Mouse (Mus musculus): ENCODE results near the gene Glmp. TPM values are rescaled to one million over a fixed set of nuclear protein-coding genes. Genes with fewer than 3 reads are reported as not detected.
"Not testable (repeated sequence)": the region's sequence is repeated elsewhere in the genome, so short reads cannot be mapped to it uniquely, and the experiment has no call there.

The Glmp gene
- total and polyA plus RNA-seq, 2 experiments from 2014 or later: 39.2 to 109 TPM

GRCm38 (mm10) chr3:88361612-88362313 is 36.9 kb downstream of the Glmp start:
- H3K9ac ChIP-seq (replicated peaks; ENCODE audit: low read length, poor library complexity, severe bottlenecking): no peak overlapping the region
- DNase-seq (ENCODE audit: low spot score): peak; percentile 19
- peak overlapping the region; percentile 43; the same call in 1 of the 2 replicates for H3K27ac ChIP-seq (ENCODE audit: low read depth, low read length)
- 82% methylated on average over 2 of the region's 2 CpGs for WGBS
- no peaks in the 10 kb centered on the region for H3K4me1 ChIP-seq (ENCODE audit: insufficient read depth, low read length)
- no peak overlapping the region for H3K4me2 ChIP-seq (ENCODE audit: low read depth, low read length, poor library complexity, severe bottlenecking)
- no peak overlapping the region for H3K4me3 ChIP-seq (ENCODE audit: low read depth, low read length)
- no peaks in the 10 kb centered on the region for H3K9me3 ChIP-seq (ENCODE audit: low read length)
- peaks cover 51% of the 10 kb centered on the region for H3K36me3 ChIP-seq (ENCODE audit: insufficient read depth, low read length)
- peak; percentile 47 for ATAC-seq (ENCODE audit: low FRiP score)
- no peaks in the 10 kb centered on the region for H3K27me3 ChIP-seq (ENCODE audit: insufficient read depth, low read length)
- TF ChIP-seq CTCF (IDR thresholded peaks at IDR 0.05): no peak

GRCm38 (mm10) chr3:88363700-88364099 is 38.9 kb downstream of the Glmp start:
- no peaks in the 10 kb centered on the region for H3K9me3 ChIP-seq (ENCODE audit: low read length)
- no peak overlapping the region for H3K9ac ChIP-seq (replicated peaks; ENCODE audit: low read length, poor library complexity, severe bottlenecking)
- H3K4me2 ChIP-seq (ENCODE audit: low read depth, low read length, poor library complexity, severe bottlenecking): no peak overlapping the region
- WGBS: 54% methylated on average over 4 of the region's 4 CpGs
- TF ChIP-seq CTCF (IDR thresholded peaks at IDR 0.05): no peak
- H3K4me1 ChIP-seq (ENCODE audit: insufficient read depth, low read length): no peaks in the 10 kb centered on the region
- no peak overlapping the region for H3K4me3 ChIP-seq (ENCODE audit: low read depth, low read length)
- ATAC-seq (ENCODE audit: low FRiP score) (peak; percentile 73), DNase-seq (ENCODE audit: low spot score) (peak; percentile 40)
- peaks cover 38% of the 10 kb centered on the region for H3K36me3 ChIP-seq (ENCODE audit: insufficient read depth, low read length)
- no peaks in the 10 kb centered on the region for H3K27me3 ChIP-seq (ENCODE audit: insufficient read depth, low read length)
- peak overlapping the region; percentile 38; the same call in 1 of the 2 replicates for H3K27ac ChIP-seq (ENCODE audit: low read depth, low read length)

GRCm38 (mm10) chr3:88364337-88364736 is 39.5 kb downstream of the Glmp start, which contains the start of gene Paqr6:
TSS of gene Paqr6 (plus strand) at chr3:88364584.
- no peak within 1 kb of the TSS for H3K4me3 ChIP-seq (ENCODE audit: low read depth, low read length)
- peak; percentile 32 for DNase-seq (ENCODE audit: low spot score)
- TF ChIP-seq CTCF (IDR thresholded peaks at IDR 0.05): no peak
- no peak within 1 kb of the TSS for H3K9ac ChIP-seq (replicated peaks; ENCODE audit: low read length, poor library complexity, severe bottlenecking)
- peak; percentile 15; the same call in 1 of the 2 replicates for ATAC-seq (ENCODE audit: low FRiP score)
- WGBS: 3% methylated on average over 16 of the region's 16 CpGs
- no peaks in the 10 kb centered on the region for H3K9me3 ChIP-seq (ENCODE audit: low read length)
- H3K27ac ChIP-seq (ENCODE audit: low read depth, low read length): peak within 1 kb of the TSS; percentile 38; the same call in 1 of the 2 replicates
- H3K36me3 ChIP-seq (ENCODE audit: insufficient read depth, low read length): peaks cover 32% of the 10 kb centered on the region
- no peaks in the 10 kb centered on the region for H3K27me3 ChIP-seq (ENCODE audit: insufficient read depth, low read length)
- no peak within 1 kb of the TSS for H3K4me2 ChIP-seq (ENCODE audit: low read depth, low read length, poor library complexity, severe bottlenecking)
- H3K4me1 ChIP-seq (ENCODE audit: insufficient read depth, low read length): no peaks in the 10 kb centered on the region

- Histone ChIP-seq H3K9me3 (ENCODE audit: low read length) (no peaks in the 10 kb centered on the region), H3K4me1 (ENCODE audit: insufficient read depth, low read length) (no peaks in the 10 kb centered on the region), H3K36me3 (ENCODE audit: insufficient read depth, low read length) (peaks cover 17% of the 10 kb centered on the region), H3K27ac (ENCODE audit: low read depth, low read length) (no peak overlapping the region), H3K4me3 (ENCODE audit: low read depth, low read length) (no peak overlapping the region), H3K27me3 (ENCODE audit: insufficient read depth, low read length) (no peaks in the 10 kb centered on the region), H3K4me2 (ENCODE audit: low read depth, low read length, poor library complexity, severe bottlenecking) (no peak overlapping the region), H3K9ac (replicated peaks; ENCODE audit: low read length, poor library complexity, severe bottlenecking) (no peak overlapping the region)
- no peak for TF ChIP-seq CTCF (IDR thresholded peaks at IDR 0.05)
- 47% methylated on average over 34 of the region's 34 CpGs for WGBS
- DNase-seq (ENCODE audit: low spot score): no peak
- no peak for ATAC-seq (ENCODE audit: low FRiP score)
These were observed 41.0 kb downstream of the Glmp start for GRCm38 (mm10) chr3:88365705-88366361.

- not testable (repeated sequence) for DNase-seq (ENCODE audit: low spot score); H3K36me3 ChIP-seq (ENCODE audit: insufficient read depth, low read length); H3K9me3 ChIP-seq (ENCODE audit: low read length); H3K9ac ChIP-seq (replicated peaks; ENCODE audit: low read length, poor library complexity, severe bottlenecking); H3K4me1 ChIP-seq (ENCODE audit: insufficient read depth, low read length); H3K4me2 ChIP-seq (ENCODE audit: low read depth, low read length, poor library complexity, severe bottlenecking); H3K27me3 ChIP-seq (ENCODE audit: insufficient read depth, low read length); H3K27ac ChIP-seq (ENCODE audit: low read depth, low read length); H3K4me3 ChIP-seq (ENCODE audit: low read depth, low read length)
- 3% methylated on average over 19 of the region's 22 CpGs for WGBS
- ATAC-seq (ENCODE audit: low FRiP score): peak; percentile 67; the same call in 1 of the 2 replicates
These were observed 42.1 kb downstream of the Glmp start for GRCm38 (mm10) chr3:88366830-88367428.

- H3K4me1 ChIP-seq (ENCODE audit: insufficient read depth, low read length); H3K9me3 ChIP-seq (ENCODE audit: low read length); H3K36me3 ChIP-seq (ENCODE audit: insufficient read depth, low read length); H3K9ac ChIP-seq (replicated peaks; ENCODE audit: low read length, poor library complexity, severe bottlenecking); H3K27me3 ChIP-seq (ENCODE audit: insufficient read depth, low read length); ATAC-seq (ENCODE audit: low FRiP score); H3K27ac ChIP-seq (ENCODE audit: low read depth, low read length); H3K4me3 ChIP-seq (ENCODE audit: low read depth, low read length); DNase-seq (ENCODE audit: low spot score); H3K4me2 ChIP-seq (ENCODE audit: low read depth, low read length, poor library complexity, severe bottlenecking): not testable (repeated sequence)
- WGBS: 50% methylated on average over 3 of the region's 7 CpGs
These were observed 42.7 kb downstream of the Glmp start for GRCm38 (mm10) chr3:88367517-88367916.

GRCm38 (mm10) chr3:88368511-88368910 is 43.7 kb downstream of the Glmp start:
- H3K27me3 ChIP-seq (ENCODE audit: insufficient read depth, low read length); H3K4me3 ChIP-seq (ENCODE audit: low read depth, low read length); ATAC-seq (ENCODE audit: low FRiP score); H3K27ac ChIP-seq (ENCODE audit: low read depth, low read length); H3K9ac ChIP-seq (replicated peaks; ENCODE audit: low read length, poor library complexity, severe bottlenecking); H3K4me2 ChIP-seq (ENCODE audit: low read depth, low read length, poor library complexity, severe bottlenecking); H3K36me3 ChIP-seq (ENCODE audit: insufficient read depth, low read length); H3K4me1 ChIP-seq (ENCODE audit: insufficient read depth, low read length); DNase-seq (ENCODE audit: low spot score); H3K9me3 ChIP-seq (ENCODE audit: low read length): not testable (repeated sequence)
- WGBS: 92% methylated on average over 7 of the region's 7 CpGs

GRCm38 (mm10) chr3:88372643-88373042 is 47.8 kb downstream of the Glmp start, which contains the start of gene Bglap3:
TSS of gene Bglap3 (minus strand) at chr3:88372743.
- DNase-seq (ENCODE audit: low spot score); H3K4me2 ChIP-seq (ENCODE audit: low read depth, low read length, poor library complexity, severe bottlenecking); H3K4me3 ChIP-seq (ENCODE audit: low read depth, low read length); H3K36me3 ChIP-seq (ENCODE audit: insufficient read depth, low read length); H3K9me3 ChIP-seq (ENCODE audit: low read length); H3K4me1 ChIP-seq (ENCODE audit: insufficient read depth, low read length); H3K9ac ChIP-seq (replicated peaks; ENCODE audit: low read length, poor library complexity, severe bottlenecking); H3K27me3 ChIP-seq (ENCODE audit: insufficient read depth, low read length); H3K27ac ChIP-seq (ENCODE audit: low read depth, low read length); ATAC-seq (ENCODE audit: low FRiP score): not testable (repeated sequence)
- WGBS: 92% methylated on average over 9 of the region's 9 CpGs

All from midbrain, postnatal 0 days (tissue).